Mouse (Mus musculus) 3134 (cell line): ENCODE results near the gene Kat7.

Source experiments
- DNase-seq: peaks from one replicate; pipeline ENCODE4 v3.0.0-alpha.2; 2011; ENCODE audit warnings: low spot score; ENCODE audit not compliant: insufficient read length; ENCODE audit errors: extremely low read depth

Kat7 gene

DNA sequence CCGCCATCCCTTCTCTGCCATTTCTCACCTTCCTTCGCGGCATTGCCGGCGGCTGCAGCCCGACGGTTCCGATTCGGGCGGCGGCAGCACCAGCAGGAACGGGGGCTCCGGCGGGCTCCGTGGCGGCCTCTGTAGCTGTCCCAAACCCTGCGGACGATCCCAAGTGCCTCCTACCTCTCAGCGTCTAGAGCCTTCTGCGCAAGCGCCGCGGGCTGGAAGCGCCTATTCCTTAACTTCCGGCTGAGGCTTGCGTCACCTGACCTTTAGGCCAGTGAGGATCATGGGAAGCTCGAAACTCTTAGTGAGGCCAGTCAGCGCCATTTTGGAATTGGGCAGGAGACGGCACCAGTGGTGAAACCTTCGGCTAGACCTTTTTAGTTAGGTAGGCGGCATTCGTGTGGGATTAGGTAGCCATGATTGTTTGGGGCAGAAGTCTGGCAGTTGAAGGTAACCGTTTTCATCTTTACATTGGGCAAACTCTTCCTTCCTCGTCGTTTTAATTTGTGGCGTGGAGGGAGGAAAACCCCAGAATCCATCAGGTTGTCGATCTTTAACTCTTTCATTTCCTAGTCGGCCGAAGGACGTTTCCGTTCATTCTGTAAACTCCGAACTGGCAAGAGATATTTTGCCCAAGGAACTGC, at the start of gene Kat7:
Gene Kat7, minus strand, starts transcription at position 240 of the 641 bp plus-strand sequence.
- DNase-seq = peak; percentile 92

DNA sequence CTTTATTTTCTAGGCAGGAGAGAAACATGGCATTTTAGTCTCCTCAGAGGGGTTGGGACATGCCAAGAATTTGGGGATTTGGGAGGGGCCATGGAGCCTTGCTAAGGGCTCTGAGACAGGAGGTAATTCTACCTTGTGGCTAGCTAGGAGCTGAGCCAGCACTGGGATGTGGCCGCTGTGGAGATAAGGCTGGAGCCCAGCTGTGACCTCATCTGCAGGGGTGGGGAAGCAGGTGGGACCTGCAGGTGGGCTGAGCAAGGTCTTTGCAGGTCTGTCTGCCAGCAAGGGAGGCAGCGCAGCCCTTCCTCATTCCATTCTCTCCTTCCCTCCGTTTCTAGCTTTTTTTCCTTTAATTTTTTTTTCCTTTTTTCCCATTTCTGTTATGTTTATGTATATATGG, 48.2 kb upstream of the Kat7 start:
- no peak for DNase-seq

DNA sequence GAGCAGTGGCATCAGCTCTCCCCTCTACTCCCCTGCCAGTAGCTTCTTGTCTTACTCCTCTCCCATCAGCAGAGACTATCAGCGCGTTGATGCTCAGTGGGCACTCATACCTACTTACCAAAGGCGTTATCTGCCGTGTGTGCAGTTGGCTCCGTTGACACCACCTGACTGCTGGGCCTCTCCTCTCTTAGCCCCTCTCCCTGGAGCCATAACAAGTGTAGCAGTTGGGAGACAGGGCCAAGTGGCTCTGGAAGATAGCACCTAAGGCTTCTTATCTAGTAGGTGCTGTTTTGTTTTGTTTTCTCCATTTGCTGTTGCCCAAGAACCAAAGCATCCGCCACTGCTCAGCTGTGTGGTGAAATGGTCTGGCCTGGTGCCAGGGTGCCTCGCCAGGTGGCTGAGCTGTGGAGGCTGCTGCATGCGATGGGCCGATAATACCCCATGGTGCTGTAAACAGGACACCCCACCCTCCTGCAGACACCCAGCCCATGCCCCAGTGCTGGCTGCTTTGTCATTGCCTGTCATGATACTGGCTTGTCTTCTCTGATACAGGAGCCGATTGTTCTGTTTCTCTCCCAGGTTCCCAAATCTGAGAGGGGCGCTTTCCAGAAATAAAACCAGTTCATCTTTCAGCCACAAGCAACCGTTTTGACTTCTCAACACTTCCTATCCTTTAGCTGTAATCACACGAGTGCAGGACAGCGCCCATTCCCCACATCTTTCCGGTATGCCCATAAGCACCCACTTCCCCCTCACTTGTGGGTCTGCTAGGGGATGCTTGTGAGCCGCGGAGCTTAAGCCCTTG, 46.6 kb upstream of the Kat7 start:
- DNase-seq = peak; percentile 19

DNA sequence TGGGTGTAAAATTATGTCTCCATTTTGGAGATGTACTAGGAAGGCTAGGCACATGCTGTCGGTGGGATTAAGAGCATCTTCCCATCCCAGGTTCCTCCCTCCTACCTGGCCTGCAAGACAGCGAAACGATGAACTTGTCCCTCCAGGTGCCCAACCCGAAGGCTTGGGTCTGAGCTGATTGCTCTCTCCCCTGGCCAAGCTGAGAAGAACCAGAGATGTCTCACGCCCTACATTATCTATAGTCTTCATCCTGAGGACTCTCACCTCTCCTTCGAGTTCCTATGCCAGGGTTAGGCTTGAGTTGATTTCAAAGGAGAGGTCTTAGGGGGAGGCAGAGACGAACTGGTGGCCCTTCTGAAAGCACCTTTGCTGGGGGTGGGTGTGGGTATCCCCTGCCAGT, 46.0 kb upstream of the Kat7 start:
- DNase-seq = no peak

DNA sequence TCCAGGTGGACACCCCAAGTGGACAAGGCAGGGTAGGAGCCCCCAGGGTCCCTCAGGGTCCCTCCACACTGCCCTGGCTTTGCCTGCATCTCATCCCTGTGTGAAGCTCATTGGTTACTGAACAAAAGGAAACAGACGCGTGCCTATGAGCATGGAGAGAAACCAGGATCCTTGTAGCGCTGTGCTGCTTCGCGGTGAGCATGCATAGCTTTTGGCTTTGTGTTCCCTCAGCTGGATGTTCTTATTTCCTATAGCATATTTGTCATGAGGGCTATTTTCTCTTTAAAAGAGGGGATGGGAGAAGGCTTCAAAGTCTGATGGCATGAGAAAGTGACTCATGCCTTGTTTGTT, 45.6 kb upstream of the Kat7 start:
- DNase-seq = no peak

DNA sequence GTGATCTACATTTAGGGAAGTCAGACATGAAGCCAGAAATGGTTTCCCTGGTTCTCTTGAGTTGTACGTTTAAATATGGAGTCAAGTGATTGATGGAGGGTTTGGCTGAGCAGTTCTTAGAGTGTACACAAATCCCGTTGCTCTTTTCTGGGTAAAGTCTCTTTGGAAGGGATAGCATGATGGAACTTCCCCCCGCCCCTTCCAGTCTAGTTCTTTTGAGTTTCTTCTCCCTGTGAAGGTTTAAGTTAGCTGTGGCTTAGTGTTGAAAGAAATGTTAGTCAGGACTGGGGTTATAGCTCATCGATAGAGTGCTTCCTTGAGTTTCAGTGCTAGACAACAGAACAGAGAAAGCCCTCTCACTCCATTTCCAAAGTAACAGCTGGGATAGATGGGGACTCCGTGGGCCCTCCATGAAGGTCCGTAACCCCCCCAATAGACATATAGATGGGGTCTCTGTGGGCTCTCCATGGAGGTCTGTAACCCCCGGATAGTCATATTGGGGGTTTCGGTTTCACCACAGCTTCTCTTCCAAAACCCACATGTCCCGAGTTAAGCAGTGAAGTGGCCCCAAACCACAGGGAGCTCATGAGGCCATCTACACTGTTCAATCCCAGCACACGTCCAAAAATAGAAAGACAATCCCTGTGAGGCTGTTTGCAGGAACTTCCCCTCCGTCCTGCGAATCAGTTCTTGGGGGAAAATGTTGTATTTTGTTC, 45.1 kb upstream of the Kat7 start:
- DNase-seq = no peak

DNA sequence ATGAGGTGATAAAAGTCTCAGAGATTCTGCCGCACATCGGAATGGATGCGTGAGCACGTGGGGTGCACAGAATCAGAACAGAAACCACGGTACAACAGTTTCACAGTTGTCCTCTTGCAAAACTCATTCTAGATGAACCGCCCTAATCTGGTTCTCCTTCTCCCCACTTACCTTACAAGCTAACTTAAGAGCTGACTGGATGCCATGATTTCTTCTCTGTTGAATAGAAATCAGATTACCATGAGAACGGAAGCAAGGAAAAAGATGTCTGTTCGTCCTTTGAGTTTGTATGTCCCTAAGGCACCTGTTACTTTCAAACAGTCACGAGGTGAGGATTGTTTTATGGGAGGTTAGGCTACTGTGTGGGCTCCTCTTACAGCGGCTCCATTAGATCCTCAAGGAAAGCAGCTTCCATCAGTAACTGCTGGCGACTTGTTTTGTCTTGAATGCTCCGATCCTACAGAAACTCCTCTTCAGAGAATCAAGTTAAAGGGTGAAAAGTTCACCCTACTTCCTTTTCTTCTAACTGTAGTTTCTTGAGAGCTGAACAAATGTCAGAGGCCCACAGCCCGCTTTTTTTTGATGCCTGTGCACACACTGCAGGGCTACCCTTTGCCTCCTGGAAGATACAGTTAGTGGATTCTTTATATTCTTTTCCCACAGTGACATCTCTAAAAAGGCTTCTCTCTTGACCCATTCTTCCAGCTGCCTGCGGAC, 44.3 kb upstream of the Kat7 start:
- DNase-seq = no peak

DNA sequence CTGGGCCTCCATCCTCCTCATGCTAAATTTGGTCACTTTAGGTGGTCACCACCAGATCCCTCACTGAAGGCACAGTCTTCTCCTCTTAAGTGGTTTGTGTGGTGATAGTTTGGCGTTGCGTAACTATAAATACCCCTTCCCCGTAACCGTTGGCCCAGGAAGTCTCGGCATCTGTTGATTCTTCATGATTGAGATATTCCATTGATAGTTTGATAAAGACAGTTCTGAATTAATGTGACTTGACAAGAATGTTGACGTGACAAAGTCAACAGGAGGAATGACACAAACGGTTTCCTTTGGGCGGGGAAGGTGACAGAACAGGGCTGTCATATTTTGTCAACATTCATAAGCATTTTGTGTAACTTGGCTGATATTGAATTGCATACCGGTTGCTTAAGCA, 43.2 kb upstream of the Kat7 start:
- no peak for DNase-seq

DNA sequence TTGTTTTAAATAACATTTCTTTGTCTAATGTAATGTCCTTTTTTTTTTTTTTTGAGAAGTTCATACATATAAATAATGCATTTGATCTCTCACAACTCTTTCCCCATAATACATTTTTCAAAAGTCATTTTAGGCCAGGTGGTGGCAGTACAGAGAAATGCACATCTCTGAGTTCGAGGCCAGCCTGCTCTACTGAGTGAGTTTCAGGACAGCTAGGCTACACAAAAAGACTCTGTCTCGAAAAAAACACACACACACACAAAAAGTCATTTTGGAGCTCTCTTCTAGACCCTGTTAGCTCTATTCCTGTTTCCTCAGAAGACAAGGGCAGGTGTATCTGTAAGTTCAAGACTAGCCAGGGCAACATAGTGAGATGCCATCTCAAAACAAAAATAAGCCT, 42.6 kb upstream of the Kat7 start:
- no peak for DNase-seq

DNA sequence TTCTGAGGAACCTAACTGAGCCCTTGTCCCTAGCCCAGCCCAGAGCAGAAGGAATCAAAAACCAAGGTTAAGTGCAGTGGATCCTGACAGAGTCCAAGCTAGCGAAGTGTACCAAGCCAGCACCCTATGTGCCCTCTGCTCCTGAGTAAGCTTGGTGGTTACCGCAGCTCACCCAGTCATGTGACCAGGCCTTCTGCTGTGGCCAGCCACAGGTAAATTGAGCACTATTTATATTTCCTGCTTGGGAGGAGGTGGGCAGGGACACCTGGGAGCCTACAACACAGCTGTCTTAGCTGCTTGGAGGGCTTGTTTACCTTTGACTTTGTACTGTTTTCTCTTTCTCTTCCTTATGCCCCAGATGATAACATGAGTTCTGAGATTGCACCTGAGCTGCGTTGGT, 40.9 kb upstream of the Kat7 start:
- DNase-seq = no peak

DNA sequence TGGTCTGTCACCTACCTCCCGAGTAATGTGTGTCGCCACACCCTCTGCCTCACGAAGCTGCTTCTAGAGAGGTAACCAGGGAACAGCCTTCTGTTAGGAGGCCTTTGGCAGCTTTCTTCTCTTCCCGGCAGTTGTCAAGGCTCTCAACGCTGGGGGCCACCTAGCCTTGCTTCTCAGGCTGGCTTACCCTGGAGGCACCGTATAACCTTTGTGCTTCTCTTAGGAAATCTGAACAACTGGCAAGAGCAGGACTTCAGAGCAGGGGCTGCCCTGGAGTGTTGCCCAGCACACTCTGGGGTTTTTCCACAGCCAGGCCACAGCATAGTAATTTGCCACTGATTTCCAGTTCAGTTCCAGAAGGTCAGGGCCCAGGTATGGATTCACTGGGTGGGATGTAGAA, 40.2 kb upstream of the Kat7 start:
- DNase-seq = no peak

DNA sequence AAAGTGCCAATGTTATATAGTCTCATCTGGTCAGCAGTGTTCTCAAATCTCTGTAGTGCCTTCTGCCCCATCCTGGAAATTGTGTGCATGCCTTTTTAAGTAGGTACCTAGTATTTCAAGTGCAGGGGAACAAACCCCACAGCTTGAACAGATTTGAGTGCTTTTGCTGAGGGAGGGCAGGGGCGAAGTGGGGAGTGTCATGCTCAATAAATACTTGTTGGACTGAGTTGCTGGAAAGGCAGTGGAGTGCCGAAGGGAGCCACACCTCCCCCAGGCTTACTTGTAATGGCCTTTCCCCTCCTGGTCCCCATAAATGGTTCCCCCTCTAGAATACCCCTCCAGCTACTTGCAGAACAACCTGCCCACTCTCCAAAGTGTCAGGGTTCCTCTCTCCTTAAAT, 34.1 kb upstream of the Kat7 start:
- no peak for DNase-seq

DNA sequence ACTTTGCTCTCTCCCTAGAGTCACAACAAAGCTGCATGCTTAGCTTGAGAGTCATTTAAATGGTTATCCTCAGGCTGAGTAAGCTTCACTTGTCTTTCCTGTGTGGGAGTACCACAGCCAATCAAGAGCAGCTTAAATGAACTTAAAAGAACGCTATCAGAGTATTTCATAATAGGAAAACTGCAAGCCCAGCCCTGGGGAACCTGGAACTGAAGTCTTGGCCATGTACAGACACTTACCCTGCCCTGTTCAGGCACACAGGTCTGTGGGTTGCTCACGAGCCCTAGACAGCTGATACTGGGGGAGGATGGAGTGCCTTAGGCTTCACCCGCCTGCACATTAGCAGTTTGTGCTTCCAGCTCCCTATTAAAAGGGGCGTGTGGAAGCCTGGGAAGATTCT, 33.1 kb upstream of the Kat7 start:
- DNase-seq = no peak

DNA sequence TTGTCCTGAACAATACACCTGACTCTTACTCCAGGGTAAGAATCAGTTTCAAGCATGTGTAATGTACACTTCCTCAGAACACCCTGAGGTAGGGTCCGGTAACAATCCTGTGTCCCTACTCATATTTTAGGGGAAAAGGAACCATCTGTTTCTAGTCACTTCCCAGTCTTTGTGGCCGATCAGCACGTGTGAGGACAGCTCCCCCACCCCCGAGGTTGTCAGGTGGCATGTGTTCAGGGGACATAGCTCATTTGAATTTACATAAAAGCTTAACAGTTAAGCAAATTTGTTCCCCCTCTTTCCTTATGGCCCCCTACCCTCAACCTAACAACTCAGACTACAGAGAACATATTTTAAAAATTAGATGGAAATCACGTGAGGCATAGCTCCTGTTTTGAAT, 30.6 kb upstream of the Kat7 start:
- DNase-seq = no peak

DNA sequence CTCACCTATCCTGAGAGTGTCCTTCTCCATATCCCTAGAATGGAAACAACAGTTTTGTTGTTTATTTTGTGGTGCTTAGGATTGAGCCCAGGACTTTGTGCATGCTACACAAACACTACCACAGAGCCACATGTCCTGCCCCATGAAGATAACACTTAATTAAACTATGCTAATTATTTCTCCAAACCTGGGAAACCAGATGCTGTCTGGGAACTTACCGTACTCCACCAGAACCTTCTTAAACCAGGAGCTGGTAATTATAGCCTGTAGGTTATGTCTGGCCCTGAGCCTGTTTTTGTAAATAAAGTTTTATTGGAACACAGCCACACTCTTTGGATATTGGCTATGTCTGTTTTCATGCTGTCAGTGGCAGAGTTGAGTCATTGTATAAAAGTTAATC, 30.2 kb upstream of the Kat7 start:
- DNase-seq = no peak

DNA sequence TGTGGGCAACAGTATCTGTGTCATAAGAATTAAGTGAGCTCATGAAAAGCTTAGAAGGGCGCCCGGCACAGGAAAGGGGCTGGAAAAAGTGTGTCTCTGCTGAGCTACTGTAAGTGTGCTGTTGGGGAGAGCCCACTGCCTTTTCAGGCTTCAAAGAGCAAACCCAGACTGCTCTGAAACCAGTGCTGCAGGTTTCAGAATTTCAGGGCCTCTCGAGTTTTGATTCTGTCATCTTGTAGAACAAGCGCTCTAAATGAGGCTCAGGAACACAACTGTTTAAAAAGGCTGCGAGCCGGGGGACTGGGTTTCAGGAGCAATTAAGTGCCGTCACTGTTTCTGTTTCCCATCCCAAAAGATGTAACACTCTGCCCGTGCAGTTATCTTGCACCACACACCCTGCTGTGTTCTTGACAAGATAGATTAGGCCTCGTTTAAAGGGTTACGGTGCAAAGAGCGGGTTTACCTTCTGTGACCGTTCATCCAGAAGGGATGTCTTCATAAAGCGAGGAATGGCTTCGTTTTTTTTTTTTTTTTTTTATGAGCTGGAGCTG, 29.5 kb upstream of the Kat7 start:
- no peak for DNase-seq

DNA sequence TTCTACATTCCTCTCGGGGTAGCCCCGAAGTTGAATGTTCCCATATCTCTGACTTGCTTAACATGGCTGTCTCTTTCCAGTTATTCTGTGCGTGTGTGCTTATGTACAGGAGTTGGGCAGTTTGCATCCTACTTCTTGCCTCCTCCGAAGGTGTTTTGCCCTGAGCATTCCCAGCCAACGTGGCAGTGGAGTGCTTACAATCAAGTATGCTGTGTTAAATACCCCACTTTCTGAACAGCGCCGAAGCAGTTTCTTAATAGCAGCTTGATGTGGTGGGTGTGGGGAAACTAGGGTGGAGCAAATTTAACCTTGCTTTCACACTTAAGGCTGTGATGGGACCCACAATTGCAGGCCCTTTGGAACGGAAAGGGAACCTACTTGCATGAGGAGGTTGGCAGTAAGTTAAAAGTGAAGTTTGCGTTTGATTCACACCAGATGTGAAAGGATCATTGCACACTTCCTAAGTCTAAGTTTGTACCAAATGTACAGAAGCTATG, 27.8 kb upstream of the Kat7 start:
- DNase-seq = no peak

DNA sequence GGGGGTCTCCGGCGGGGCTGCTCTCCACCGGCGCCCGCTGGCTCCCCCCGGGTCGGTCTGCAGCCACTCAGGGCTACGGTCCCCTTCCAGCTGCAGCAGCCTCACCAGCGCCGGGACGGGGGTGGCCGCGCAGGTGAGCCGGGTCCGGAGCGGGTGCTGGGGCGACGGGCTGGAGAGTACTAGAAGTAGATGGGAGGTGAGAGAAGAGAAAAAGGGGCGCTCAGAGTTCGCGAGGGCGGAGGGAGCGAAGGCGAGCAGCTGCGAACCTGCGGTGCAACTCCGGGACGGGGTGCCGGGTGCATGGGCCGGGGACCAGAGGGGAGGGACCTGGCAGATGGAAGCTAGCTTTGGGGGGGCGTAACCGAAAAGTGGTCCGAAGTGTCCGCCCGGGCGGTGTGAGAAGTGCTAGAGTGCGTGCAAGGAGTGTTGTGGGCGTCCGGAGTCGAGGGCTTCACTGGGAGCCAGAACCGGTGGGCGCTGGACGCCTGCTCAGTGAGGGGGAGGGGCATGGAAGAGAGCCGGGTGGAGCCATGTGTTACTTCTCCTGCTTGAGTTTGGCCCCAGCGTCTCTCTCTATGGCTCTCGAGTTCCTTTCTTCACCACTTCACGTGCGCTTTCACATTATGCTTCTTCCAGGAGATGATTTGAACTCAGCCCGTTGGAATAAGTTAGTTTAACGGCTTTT, 27.2 kb upstream of the Kat7 start:
- DNase-seq = no peak

DNA sequence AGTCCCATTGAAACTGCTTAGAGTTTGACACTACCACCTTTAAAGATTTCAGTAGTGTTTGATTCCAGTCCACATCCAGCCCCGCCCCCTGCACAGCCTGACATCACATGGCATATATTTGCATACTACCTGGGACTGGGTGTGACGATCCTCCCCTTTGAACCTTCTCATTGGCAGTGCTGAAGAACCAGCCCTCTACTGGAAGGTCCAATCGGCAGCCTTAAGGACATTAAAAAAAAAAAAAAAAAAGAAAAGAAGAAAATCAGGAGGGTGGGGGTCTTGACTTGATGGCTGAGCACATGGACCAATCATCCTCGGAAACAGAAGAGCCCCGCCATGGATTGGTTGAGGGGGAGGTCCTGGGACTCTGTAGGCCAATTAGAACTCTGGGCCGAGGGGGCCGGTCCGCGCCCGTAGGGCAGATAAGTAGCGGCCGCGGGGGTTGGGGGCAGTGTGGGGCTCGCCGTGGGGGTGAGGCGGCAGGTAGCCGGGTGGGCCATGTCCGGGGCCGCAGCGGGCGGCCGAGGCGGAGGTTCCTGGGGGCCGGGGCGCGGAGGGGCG, 26.6 kb upstream of the Kat7 start, which contains the start of gene Fam117a:
Gene Fam117a, plus strand, starts transcription at position 451 of the 561 bp plus-strand sequence.
- DNase-seq = no peak
